Mouse (Mus musculus) mouse trophoblast stem cell (cell line): ENCODE data around the gene Ube2d2b.

Experiments used
- in situ Hi-C, 2 experiments: fragments of 300-500 bp; cut with MseI, MboI; formaldehyde crosslinking; loops; 2 replicates in 1 of 2; 3 replicates in 1 of 2; pipeline ENCODE4 v1.15.1; 2025

Ube2d2b gene

GRCm38 (mm10) chr5:107829998-107830560, at the start of gene Ube2d2b:
Ube2d2b (plus strand) TSS chr5:107830099.
- in situ Hi-C loops = no loop called here

- in situ Hi-C loops = no loop called here
Observed at GRCm38 (mm10) chr5:107782360-107782759, 47.5 kb upstream of the Ube2d2b start.

- in situ Hi-C loops = no loop called here
Observed at GRCm38 (mm10) chr5:107787682-107788443, 42.0 kb upstream of the Ube2d2b start.

GRCm38 (mm10) chr5:107789492-107789891, 40.4 kb upstream of the Ube2d2b start:
- in situ Hi-C loops = no loop called here

GRCm38 (mm10) chr5:107791966-107792365, 37.9 kb upstream of the Ube2d2b start:
- in situ Hi-C loops = no loop called here

GRCm38 (mm10) chr5:107792516-107792915, 37.4 kb upstream of the Ube2d2b start:
- in situ Hi-C loops = no loop called here

- in situ Hi-C loops = no loop called here
Observed at GRCm38 (mm10) chr5:107793258-107793657, 36.6 kb upstream of the Ube2d2b start.

- in situ Hi-C loops = no loop called here
Observed at GRCm38 (mm10) chr5:107793927-107794326, 36.0 kb upstream of the Ube2d2b start.

GRCm38 (mm10) chr5:107798290-107798689, 31.6 kb upstream of the Ube2d2b start:
- in situ Hi-C loops = no loop called here

- in situ Hi-C loops = no loop called here
Observed at GRCm38 (mm10) chr5:107801234-107801633, 28.7 kb upstream of the Ube2d2b start.

GRCm38 (mm10) chr5:107802621-107803020, 27.3 kb upstream of the Ube2d2b start:
- in situ Hi-C loops = no loop called here

GRCm38 (mm10) chr5:107807496-107807895, 22.4 kb upstream of the Ube2d2b start:
- in situ Hi-C loops = no loop called here

GRCm38 (mm10) chr5:107814651-107815050, 15.2 kb upstream of the Ube2d2b start:
- in situ Hi-C loops = no loop called here

- in situ Hi-C loops = no loop called here
Observed at GRCm38 (mm10) chr5:107822521-107822920, 7.4 kb upstream of the Ube2d2b start.

- in situ Hi-C loops = no loop called here
Observed at GRCm38 (mm10) chr5:107831351-107831750, 1.5 kb downstream of the Ube2d2b start.

GRCm38 (mm10) chr5:107834287-107834686, 4.4 kb downstream of the Ube2d2b start:
- in situ Hi-C loops = no loop called here

- in situ Hi-C loops = no loop called here
Observed at GRCm38 (mm10) chr5:107838891-107839644, 9.2 kb downstream of the Ube2d2b start.

- in situ Hi-C loops = no loop called here
Observed at GRCm38 (mm10) chr5:107840549-107841238, 10.8 kb downstream of the Ube2d2b start.

GRCm38 (mm10) chr5:107847349-107847748, 17.4 kb downstream of the Ube2d2b start:
- in situ Hi-C loops = no loop called here

GRCm38 (mm10) chr5:107847817-107848216, 17.9 kb downstream of the Ube2d2b start:
- in situ Hi-C loops = no loop called here

- in situ Hi-C loops = no loop called here
Observed at GRCm38 (mm10) chr5:107848964-107849363, 19.1 kb downstream of the Ube2d2b start.

GRCm38 (mm10) chr5:107853807-107854206, 23.9 kb downstream of the Ube2d2b start:
- in situ Hi-C loops = no loop called here
